In genomic region chr11:98018858-98019641, GRCm38 (mm10) we compare ENCODE assay signal across 9 mouse cellular contexts. TPM values are rescaled to one million over a fixed set of nuclear protein-coding genes. Genes with fewer than 3 reads are reported as not detected.
A peak's percentile ranks its signal among the peaks of the same experiment; 100 is the strongest.
DNase-seq lines count a peak whose midpoint lies in the region; ATAC-seq and TF ChIP-seq lines count a peak whose summit lies in the region.
"Had no signal": no experiment of that assay in that cellular context is flagged by ENCODE, and none has a peak within 500 bp of the region (broad histone marks: within the 10 kb centered on the region; RNA-seq: fewer than 3 reads in every experiment).

No protein-coding gene starts in this region.

- 0 out of 2 replicates have a peak, but pooled peaks have one; percentile 16 for TF ChIP-seq CTCF in spleen, adult 2 months (IDR thresholded peaks at IDR 0.05; ENCODE audit: extremely low read depth, insufficient read depth, insufficient read length, insufficient replicate concordance)

- H3K27me3 ChIP-seq in spleen, adult 2 months (ENCODE audit: control insufficient read depth, insufficient read depth, low read length): no peaks in the 10 kb centered on the region
- no peaks in the 10 kb centered on the region for H3K27me3 ChIP-seq in midbrain, embryonic 15.5 days (replicated peaks)

- TF ChIP-seq POLR2A in spleen, adult 2 months (IDR thresholded peaks at IDR 0.05; ENCODE audit: low read depth, low read length): no peak

- H3K4me2 ChIP-seq in midbrain, embryonic 15.5 days: peak overlapping the region; percentile 72

- DNase-seq in adrenal gland, postnatal 10 days: peak; percentile 51
- no peak for DNase-seq in adrenal gland, postnatal 4 days (ENCODE audit: low spot score in 2 of 2)
- DNase-seq in spleen, adult 2 months (ENCODE audit: low read depth in 1 of 2, low spot score in 2 of 2): peak in 1 of 2 experiments; percentile 38
- no peak for DNase-seq in spleen, adult 12 weeks (ENCODE audit: low spot score)
- peak; percentile 73 to 76 for DNase-seq in frontal cortex, postnatal 10 days (ENCODE audit: low spot score in 2 of 2)
- peak; percentile 69 to 83 for DNase-seq in layer of hippocampus, postnatal 14 days (ENCODE audit: low spot score in 2 of 2)
- DNase-seq in thymus, postnatal 10 days (ENCODE audit: low spot score in 2 of 2): peak; percentile 76 to 84

- H3K27ac ChIP-seq in spleen, adult 2 months (ENCODE audit: insufficient read depth, low read length): no peak overlapping the region
- peak overlapping the region; percentile 57 for H3K27ac ChIP-seq in midbrain, embryonic 15.5 days

- no peak for ATAC-seq in midbrain, embryonic 15.5 days (replicated peaks)

- peaks cover 24% of the 10 kb centered on the region; the same call in 1 of the 2 replicates for H3K4me1 ChIP-seq in spleen, adult 2 months (ENCODE audit: control insufficient read depth, insufficient read depth, insufficient read length)
- peaks cover 45% of the 10 kb centered on the region for H3K4me1 ChIP-seq in midbrain, embryonic 15.5 days

- WGBS in spleen, adult 2 months: 47% methylated on average over 10 of the region's 10 CpGs
- 24% methylated on average over 10 of the region's 10 CpGs for WGBS in midbrain, embryonic 15.5 days

- H3K36me3 ChIP-seq in spleen, adult 2 months (ENCODE audit: control insufficient read depth, insufficient read depth, low read length): no peaks in the 10 kb centered on the region
- H3K36me3 ChIP-seq in midbrain, embryonic 15.5 days (replicated peaks): peaks cover 27% of the 10 kb centered on the region

- H3K9me3 ChIP-seq in midbrain, embryonic 15.5 days: no peaks in the 10 kb centered on the region
- H3K9me3 ChIP-seq: megakaryocyte, embryonic 14.5 days had no signal

- H3K9ac ChIP-seq in midbrain, embryonic 15.5 days: peak overlapping the region; percentile 95; the same call in 1 of the 2 replicates

- no peak overlapping the region for H3K4me3 ChIP-seq in spleen, adult 2 months (ENCODE audit: extremely low read depth, insufficient read depth, insufficient read length)
- peak overlapping the region; percentile 86; the same call in 1 of the 2 replicates for H3K4me3 ChIP-seq in midbrain, embryonic 15.5 days
- H3K4me3 ChIP-seq: megakaryocyte, embryonic 14.5 days had no signal

RNA-seq across cellular contexts. Expression of gene Cacnb1, which starts 3.8 kb away (rescaled TPM):
- 10 to 100 TPM; 11.7 to 29.3 TPM for total RNA-seq in adrenal gland, postnatal 10 days (2021)
- 10 to 100 TPM; 18.8 TPM for total RNA-seq in adrenal gland, postnatal 4 days (2021)
- 8.5 and 8.9 TPM in 2 replicates for polyA plus RNA-seq in spleen, adult 2 months (2012; rRNA removed)
- total RNA-seq in layer of hippocampus, postnatal 14 days (2021): 100 to 1,000 TPM; 128 to 131 TPM
- polyA plus RNA-seq in midbrain, embryonic 15.5 days (2015; fragmentation: Nextera tagmentation; extraction: Ambion mirVana): 72.0 and 75.2 TPM in 2 replicates

RNA-seq across cellular contexts. Expression of gene Rpl19, which starts 7.5 kb away (rescaled TPM):
- 1,000 to 10,000 TPM; 1,275 to 1,278 TPM for total RNA-seq in adrenal gland, postnatal 10 days (2021)
- 1,000 to 10,000 TPM; 1,362 to 1,367 TPM for total RNA-seq in adrenal gland, postnatal 4 days (2021)
- 555 and 724 TPM in 2 replicates for polyA plus RNA-seq in spleen, adult 2 months (2012; rRNA removed)
- total RNA-seq in layer of hippocampus, postnatal 14 days (2021): 100 to 1,000 TPM; 532 to 602 TPM
- 622 and 634 TPM in 2 replicates for polyA plus RNA-seq in midbrain, embryonic 15.5 days (2015; fragmentation: Nextera tagmentation; extraction: Ambion mirVana)

RNA-seq across cellular contexts. Expression of gene Arl5c, which starts 23.1 kb away (rescaled TPM):
- 1 to 10 TPM; 3.1 to 3.8 TPM for total RNA-seq in adrenal gland, postnatal 10 days (2021)
- total RNA-seq in adrenal gland, postnatal 4 days (2021): 1 to 10 TPM; 1.6 to 1.9 TPM
- polyA plus RNA-seq in spleen, adult 2 months (2012; rRNA removed): 24.6 and 28.9 TPM in 2 replicates
- total RNA-seq in layer of hippocampus, postnatal 14 days (2021): 1 to 10 TPM; 1.5 to 1.6 TPM
- 9.5 and 10.8 TPM in 2 replicates for polyA plus RNA-seq in midbrain, embryonic 15.5 days (2015; fragmentation: Nextera tagmentation; extraction: Ambion mirVana)

RNA-seq across cellular contexts. Expression of gene Plxdc1, which starts 32.8 kb away (rescaled TPM):
- 1 to 10 TPM; 3.4 to 7.2 TPM for total RNA-seq in adrenal gland, postnatal 10 days (2021)
- total RNA-seq in adrenal gland, postnatal 4 days (2021): 10 to 100 TPM; 12.5 to 13.3 TPM
- 9.0 and 9.7 TPM in 2 replicates for polyA plus RNA-seq in spleen, adult 2 months (2012; rRNA removed)
- 1 to 10 TPM; 7.9 to 9.6 TPM for total RNA-seq in layer of hippocampus, postnatal 14 days (2021)
- polyA plus RNA-seq in midbrain, embryonic 15.5 days (2015; fragmentation: Nextera tagmentation; extraction: Ambion mirVana): 1.7 and 1.8 TPM in 2 replicates

RNA-seq across cellular contexts. Expression of gene Stac2, which starts 34.2 kb away (rescaled TPM):
- total RNA-seq in adrenal gland, postnatal 10 days (2021): 1 to 10 TPM; 1.8 to 3.1 TPM
- total RNA-seq in adrenal gland, postnatal 4 days (2021): 1 to 10 TPM; 4.1 to 4.8 TPM
- 6.3 and 6.6 TPM in 2 replicates for polyA plus RNA-seq in spleen, adult 2 months (2012; rRNA removed)
- 10 to 100 TPM; 27.2 to 31.0 TPM for total RNA-seq in layer of hippocampus, postnatal 14 days (2021)
- 2.6 and 3.9 TPM in 2 replicates for polyA plus RNA-seq in midbrain, embryonic 15.5 days (2015; fragmentation: Nextera tagmentation; extraction: Ambion mirVana)

Comparison
In these comparisons a context has a peak if more than half of its experiments do, and no peak if none do; other contexts are left out.
1. DNase-seq: peak in adrenal gland, postnatal 10 days (single experiment), frontal cortex, postnatal 10 days (2 of 2), layer of hippocampus, postnatal 14 days (2 of 2) and thymus, postnatal 10 days (2 of 2); none in adrenal gland, postnatal 4 days (0 of 2) and spleen, adult 12 weeks (single experiment).
2. RNA of gene Cacnb1, which starts 3.8 kb away (total RNA-seq): 128 to 131 TPM in layer of hippocampus, postnatal 14 days; 11.7 to 29.3 TPM in adrenal gland, postnatal 10 days and 18.8 TPM in adrenal gland, postnatal 4 days; every median in the first group is over 4 times any median in the second.